Mouse (Mus musculus) adrenal gland, adult 18-20 months (tissue): ENCODE measurements around the gene Gm960. TPM values are rescaled to one million over a fixed set of nuclear protein-coding genes. Genes with fewer than 3 reads are reported as not detected.

Experiments used
- DNase-seq, 2 experiments: peaks; one replicate each; pipeline ENCODE4 v3.0.0; 2021 to 2022; ENCODE audit warnings: low spot score in 2 of 2
- total RNA-seq, 2 experiments: library from RNA; stranded (reverse); gene quantifications; 1 replicate in 1 of 2; 2 replicates in 1 of 2; pipeline ENCODE4 v1.2.3; 2021

The Gm960 gene
- total RNA-seq, 2 experiments from 2014 or later: not detected

GRCm38 (mm10) chr19:4712156-4712780 is 13.8 kb upstream of the Gm960 start:
- DNase-seq: no peak

- DNase-seq: no peak
These were observed 13.2 kb upstream of the Gm960 start for GRCm38 (mm10) chr19:4711601-4712155.

DNA sequence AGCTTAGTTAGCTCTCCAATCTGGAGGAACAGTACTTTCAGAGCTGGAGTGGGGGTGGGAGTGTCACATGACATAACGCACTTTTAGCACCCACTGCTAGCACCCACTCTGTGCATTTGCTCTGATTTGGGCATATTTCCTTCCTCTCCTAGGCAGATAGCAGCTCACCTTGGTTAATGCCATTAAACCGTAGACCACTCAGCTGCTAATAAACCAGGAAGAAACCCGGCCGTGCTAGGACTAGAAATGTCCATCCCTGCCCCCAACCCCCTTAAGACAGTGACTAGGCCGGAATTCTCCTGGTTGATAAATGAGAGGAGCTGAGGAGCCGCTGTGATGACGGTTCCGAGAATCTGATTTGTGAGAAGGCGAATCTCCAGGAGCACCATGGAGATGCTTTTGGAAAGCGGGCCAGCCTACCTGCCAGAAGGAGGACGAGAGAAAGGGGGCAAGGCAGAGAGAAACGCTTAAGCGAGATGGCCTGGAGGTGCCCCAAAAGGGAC is 12.7 kb upstream of the Gm960 start, which contains the start of gene Sptbn2:
TSS of gene Sptbn2 (plus strand) at position 70 of the 503 bp plus-strand sequence.
- DNase-seq: no peak

- no peak for DNase-seq
These were observed 10.3 kb upstream of the Gm960 start for GRCm38 (mm10) chr19:4708765-4709164.

- no peak for DNase-seq
These were observed 2.8 kb upstream of the Gm960 start for GRCm38 (mm10) chr19:4701221-4701620.

DNA sequence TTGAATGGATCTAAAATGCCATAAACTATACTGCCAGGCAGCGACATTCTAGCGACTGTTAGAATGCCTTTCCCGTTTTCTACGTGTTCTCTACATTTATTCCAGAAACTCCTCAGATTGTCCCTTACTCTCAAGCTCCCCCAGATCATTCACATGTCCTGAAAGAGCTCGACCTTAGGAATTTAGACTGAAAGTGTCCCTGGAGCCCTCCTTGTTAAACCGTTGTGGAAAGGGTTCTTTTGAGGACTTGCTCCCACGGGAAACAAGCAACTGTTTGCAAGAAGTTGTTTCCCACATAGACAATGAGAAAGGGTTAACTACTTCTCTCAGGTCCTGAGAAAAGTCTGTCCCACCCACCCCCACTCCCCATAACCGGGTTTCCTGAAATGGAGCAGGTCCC is 2.2 kb upstream of the Gm960 start:
- no peak for DNase-seq

DNA sequence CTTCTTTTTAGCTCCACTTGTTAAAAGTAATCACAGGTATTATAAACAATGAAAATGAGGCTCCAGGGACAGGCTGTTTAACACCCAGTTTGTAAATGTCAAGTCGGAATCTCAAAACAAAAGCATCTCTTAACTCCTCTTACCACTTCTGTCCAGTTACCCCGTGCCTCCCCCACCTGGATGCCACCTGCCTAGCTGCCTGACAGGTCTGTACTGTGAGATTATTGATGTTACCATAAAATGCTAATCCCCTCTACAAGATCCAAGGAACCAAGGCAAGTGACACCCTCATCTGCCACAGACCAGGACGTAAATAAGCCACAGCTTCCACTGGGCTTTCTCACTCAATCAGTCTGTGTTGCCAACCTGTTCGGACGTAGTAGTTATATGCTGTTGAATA is 1.4 kb upstream of the Gm960 start:
- no peak for DNase-seq

GRCm38 (mm10) chr19:4698856-4699255 is 388 bp upstream of the Gm960 start:
- no peak for DNase-seq

GRCm38 (mm10) chr19:4697721-4698120 is 747 bp downstream of the Gm960 start:
- no peak for DNase-seq

DNA sequence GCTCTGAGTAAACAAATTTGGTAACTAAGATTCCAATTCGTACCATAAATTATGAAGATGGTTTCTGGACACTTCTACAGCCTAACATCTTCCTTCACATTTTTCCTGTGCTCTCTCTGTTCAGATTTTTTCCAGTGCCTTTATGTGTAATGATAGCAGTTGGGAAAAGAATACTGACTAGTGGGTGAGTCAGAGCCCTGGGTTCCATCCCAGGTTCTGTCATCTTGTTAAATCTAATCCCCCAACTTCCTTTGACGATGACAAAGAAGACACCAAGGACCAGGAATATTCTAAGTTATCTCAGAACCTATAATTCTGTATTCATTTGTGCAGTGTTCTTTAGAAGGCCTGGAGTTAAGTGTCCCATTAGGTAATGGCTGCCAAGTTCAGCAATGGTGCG is 1.3 kb downstream of the Gm960 start:
- DNase-seq: no peak

- no peak for DNase-seq
These were observed 4.1 kb downstream of the Gm960 start for GRCm38 (mm10) chr19:4694346-4694745.

- DNase-seq: no peak
These were observed 26.1 kb downstream of the Gm960 start for GRCm38 (mm10) chr19:4672401-4672800.

- DNase-seq: no peak
These were observed 27.7 kb downstream of the Gm960 start for GRCm38 (mm10) chr19:4670776-4671175.

GRCm38 (mm10) chr19:4666815-4667214 is 31.7 kb downstream of the Gm960 start:
- DNase-seq: no peak

DNA sequence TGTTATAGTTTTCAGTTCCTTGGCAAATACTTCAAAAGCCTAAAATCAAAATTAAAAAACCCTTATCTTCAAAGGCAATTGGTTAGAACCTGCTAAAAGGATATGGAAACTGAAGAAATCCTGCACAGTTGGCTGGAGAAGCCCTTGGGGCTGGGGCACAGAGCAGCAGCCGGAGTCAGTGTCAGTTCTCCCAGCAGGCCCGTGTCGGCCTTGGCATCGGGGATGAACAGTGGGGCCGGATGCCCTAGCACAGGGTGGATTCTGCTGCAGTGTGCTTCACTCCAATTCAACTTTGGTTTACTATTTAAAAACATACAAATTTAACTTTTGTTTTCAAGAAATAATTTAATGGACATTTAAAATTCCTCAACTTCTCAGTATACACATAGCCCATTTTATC is 40.3 kb downstream of the Gm960 start:
- no peak for DNase-seq

DNA sequence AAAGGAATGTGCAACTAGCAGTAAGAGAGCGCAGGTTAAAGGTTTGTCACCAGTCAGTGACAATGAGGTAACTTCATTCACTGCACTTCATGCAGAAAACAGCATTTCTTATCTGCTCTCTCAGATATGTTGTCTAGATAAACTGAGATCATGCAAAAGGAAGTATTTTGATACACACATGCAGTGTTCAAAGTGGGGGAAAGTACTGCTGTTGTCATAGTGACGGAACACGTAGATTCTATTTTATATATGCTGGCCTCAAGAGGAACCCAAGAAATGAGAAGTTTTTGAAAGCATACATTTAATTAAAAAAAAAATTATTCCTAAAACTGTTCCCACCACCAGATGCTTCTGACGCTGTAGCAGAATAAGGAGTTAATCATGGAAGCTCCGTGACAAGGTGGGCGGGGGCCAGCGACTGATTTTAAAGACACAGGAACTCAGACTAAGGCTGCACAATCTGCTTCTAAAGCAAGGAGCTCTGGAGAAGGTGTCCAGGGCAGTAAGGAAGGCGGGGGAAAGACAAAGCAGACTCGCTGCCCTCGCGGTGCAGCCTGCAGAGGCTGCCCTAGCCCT is 51.5 kb downstream of the Gm960 start:
- DNase-seq: no peak

- no peak for DNase-seq
These were observed 54.2 kb downstream of the Gm960 start for GRCm38 (mm10) chr19:4644271-4644670.

DNA sequence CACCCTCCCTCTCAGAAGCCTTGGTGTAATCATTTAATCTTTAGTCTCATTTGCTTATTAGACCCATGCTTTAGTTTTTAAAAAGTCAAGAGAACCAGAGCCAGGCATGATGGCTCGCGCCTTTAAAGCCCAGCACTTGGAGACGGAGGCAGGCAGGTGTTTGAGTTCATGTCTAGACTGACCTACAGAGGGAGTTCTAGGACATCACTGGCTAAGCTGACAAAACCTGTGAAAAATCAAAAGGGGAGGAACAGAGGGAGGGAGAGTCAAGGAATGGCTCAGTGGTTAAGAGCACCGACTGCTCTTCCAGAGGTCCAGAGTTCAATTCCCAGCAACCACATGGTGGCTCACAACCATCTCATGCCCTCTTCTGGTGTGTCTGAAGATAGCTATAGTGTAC is 62.5 kb downstream of the Gm960 start:
- DNase-seq: no peak

DNA sequence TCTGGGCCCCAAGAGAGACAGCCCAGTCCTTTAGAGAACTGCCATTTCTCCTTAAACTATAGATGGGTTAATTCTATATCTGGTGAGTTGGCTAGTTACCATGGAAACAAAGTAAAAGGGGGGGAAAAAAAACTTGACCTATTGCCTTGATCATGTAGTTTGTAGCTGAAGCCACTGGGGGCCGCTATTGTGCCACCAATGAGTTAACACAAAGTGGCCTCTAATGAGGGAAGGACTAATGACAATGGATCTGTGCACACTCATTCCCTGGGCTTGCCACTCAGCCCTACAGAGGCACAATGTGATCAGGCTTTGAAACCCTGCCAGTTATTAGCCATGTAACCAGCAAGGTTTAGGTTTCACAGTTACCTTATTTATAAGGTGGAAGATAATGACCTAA is 69.6 kb downstream of the Gm960 start:
- DNase-seq: peak; percentile 63 to 66

DNA sequence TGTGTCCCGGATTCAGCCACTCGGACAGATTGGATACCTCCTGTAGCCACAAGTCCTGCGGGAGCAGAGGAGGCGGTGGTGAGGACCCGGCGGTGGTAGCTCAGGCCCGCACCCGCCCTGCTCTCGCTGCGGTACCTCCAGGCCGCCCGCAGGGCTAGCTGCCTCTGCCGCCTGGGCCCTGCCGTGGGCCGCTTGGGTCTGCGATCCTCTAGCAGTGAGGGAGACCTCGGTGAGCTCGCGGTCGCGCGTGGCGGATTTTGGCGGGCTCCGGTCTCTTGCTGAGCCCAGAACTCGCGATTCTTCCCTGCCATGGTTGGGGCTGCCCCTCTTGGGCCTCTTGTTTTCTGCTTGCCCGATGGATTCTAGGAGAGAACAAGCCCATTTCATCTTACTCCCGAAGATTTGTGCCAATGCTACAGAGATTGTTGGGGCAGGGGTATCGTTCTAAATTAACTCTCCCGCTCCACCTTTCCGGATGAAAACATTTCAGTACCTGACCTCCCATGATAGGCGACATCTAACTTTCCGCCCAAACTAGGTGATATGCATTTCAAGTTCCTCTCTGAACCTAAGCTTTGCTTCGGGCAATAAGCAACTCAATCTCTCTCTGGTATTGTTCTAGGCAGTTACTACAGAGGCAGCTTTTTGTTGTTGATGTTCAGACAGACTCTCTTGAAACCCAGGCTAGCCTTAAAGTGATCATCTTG is 72.5 kb downstream of the Gm960 start:
- DNase-seq: no peak

DNA sequence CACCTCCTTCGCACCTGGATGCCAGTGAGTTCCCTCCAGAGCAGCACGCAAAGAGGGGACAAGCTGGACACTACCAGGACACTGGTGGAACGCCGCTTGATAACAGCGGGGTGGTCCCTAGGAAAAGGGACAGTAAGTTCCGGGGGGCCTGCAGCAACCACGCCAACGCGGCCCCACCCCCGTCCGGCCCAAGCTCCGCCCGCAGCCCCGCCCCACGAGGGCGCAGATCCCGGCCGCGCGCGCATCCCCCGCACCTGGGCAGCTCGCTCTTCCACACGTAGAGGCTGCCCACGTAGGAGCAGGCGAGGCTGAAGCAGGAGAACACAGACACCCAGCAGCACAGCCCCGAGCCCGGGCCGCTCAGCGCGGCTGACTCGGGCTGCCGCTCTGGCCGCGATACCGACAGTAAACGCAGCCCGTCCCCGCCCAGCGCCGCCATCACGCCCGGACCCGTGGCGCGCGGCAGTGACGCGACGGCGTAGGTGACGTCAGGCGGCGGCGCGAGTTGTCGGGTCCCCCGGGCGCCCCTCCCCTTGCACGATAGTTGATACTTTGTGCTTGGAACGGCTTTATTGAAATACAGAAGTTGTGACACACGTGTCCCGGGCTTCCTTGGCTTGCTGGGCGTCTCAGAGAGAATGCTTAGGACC is 73.2 kb downstream of the Gm960 start, which contains the start of gene Rce1:
TSS of gene Rce1 (minus strand) at position 463 of the 650 bp plus-strand sequence.
- DNase-seq: peak; percentile 92 to 93
